ENCODE assay signal across 20 mouse cellular contexts in the genomic region with DNA sequence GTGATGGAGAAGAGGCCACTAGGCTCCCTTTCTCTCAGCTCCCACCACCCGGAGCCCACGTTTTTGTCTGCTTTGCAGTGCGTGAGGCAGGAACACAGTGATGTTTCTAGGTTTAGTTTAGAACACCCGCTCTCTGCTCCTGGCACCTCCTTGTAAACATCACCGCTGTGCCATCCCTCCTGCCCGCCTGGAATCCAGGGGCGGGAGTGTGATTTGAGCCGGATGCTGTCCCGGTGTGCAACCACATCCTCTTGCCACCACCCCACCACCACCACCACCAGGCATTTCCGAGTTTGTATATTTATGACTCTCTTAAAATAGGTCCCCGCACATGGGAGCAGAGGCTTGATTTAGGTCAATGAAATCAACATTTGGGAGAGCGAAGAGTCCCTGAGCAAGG. TPM values are rescaled to one million over a fixed set of nuclear protein-coding genes. Genes with fewer than 3 reads are reported as not detected.
DNase-seq lines count a peak whose midpoint lies in the region; ATAC-seq and TF ChIP-seq lines count a peak whose summit lies in the region.
"Had no signal": no experiment of that assay in that cellular context is flagged by ENCODE, and none has a peak within 500 bp of the region (broad histone marks: within the 10 kb centered on the region; RNA-seq: fewer than 3 reads in every experiment).

No protein-coding gene starts in this region.

- no peak for DNase-seq in frontal cortex, postnatal 14 days (ENCODE audit: low spot score in 2 of 2)
- no peak for DNase-seq in kidney, postnatal 0 days (ENCODE audit: low spot score)
- no peak for DNase-seq in kidney, postnatal 25 days
- DNase-seq in thymus, postnatal 14 days, result peak; percentile 16
- no peak for DNase-seq in thymus, postnatal 10 days (ENCODE audit: low spot score in 2 of 2)
- no peak for DNase-seq in retina, embryonic 14.5 days (ENCODE audit: low spot score)
- no peak for DNase-seq in layer of hippocampus, adult 8-10 months (ENCODE audit: low spot score in 2 of 2)
- DNase-seq: cerebellum, postnatal 14 days; heart, postnatal 36 days; layer of hippocampus, adult 9-11 months; lung, adult 2 months had no signal

- no peaks in the 10 kb centered on the region for H3K9me3 ChIP-seq in kidney, postnatal 0 days (replicated peaks; ENCODE audit: low read length)
- H3K9me3 ChIP-seq: limb, embryonic 15.5 days; midbrain, embryonic 15.5 days had no signal

- 66% methylated on average over 12 of the region's 12 CpGs for WGBS in kidney, postnatal 0 days

- no peaks in the 10 kb centered on the region for H3K27me3 ChIP-seq in kidney, postnatal 0 days (ENCODE audit: insufficient read depth, low read length)
- H3K27me3 ChIP-seq: limb, embryonic 15.5 days; midbrain, embryonic 15.5 days had no signal

- 0 out of 2 replicates have a peak, but pooled peaks cover 5% of the 10 kb centered on the region for H3K4me1 ChIP-seq in kidney, postnatal 0 days (replicated peaks; ENCODE audit: insufficient read depth, low read length)
- H3K4me1 ChIP-seq: limb, embryonic 15.5 days; midbrain, embryonic 15.5 days had no signal

- no peak overlapping the region for H3K9ac ChIP-seq in kidney, postnatal 0 days (ENCODE audit: low read depth, low read length)
- H3K9ac ChIP-seq: limb, embryonic 15.5 days; midbrain, embryonic 15.5 days had no signal

- no peak overlapping the region for H3K4me2 ChIP-seq in kidney, postnatal 0 days (ENCODE audit: low read length)
- H3K4me2 ChIP-seq: heart, embryonic 11.5 days; limb, embryonic 15.5 days; midbrain, embryonic 15.5 days had no signal

- no peak for TF ChIP-seq CTCF in kidney, postnatal 0 days (IDR thresholded peaks at IDR 0.05; ENCODE audit: low read depth)

- no peaks in the 10 kb centered on the region for H3K36me3 ChIP-seq in kidney, postnatal 0 days (ENCODE audit: insufficient read depth, low read length)
- H3K36me3 ChIP-seq: limb, embryonic 15.5 days; midbrain, embryonic 15.5 days had no signal

- peak overlapping the region; percentile 87 for H3K27ac ChIP-seq in kidney, postnatal 0 days
- H3K27ac ChIP-seq: limb, embryonic 15.5 days; midbrain, embryonic 15.5 days had no signal

- peak; percentile 90 for ATAC-seq in frontal cortex, adult (ENCODE audit: low TSS enrichment)
- no peak for ATAC-seq in kidney, postnatal 0 days (replicated peaks; ENCODE audit: low FRiP score, low read depth)
- ATAC-seq: inflammation-experienced regulatory T-cells, adult 6 months; midbrain, embryonic 15.5 days had no signal

- H3K4me3 ChIP-seq in kidney, postnatal 0 days (replicated peaks; ENCODE audit: low read depth, low read length), result no peak overlapping the region
- H3K4me3 ChIP-seq: limb, embryonic 15.5 days; midbrain, embryonic 15.5 days had no signal

RNA-seq across cellular contexts. Expression of a gene that starts 38.5 kb away (rescaled TPM):
- 0.32 and 1.1 TPM in 2 replicates for polyA plus RNA-seq in kidney, postnatal 0 days (2015; fragmentation: Nextera tagmentation; extraction: Ambion mirVana)
- total RNA-seq in layer of hippocampus, adult 8-10 months (2022), result not detected
- total RNA-seq: adrenal gland, postnatal 14 days; gastrocnemius, adult 8-10 months; heart, postnatal 36 days; megakaryocyte progenitor cell, adult 5-6 weeks had no signal
- polyA plus RNA-seq: inflammation-experienced regulatory T-cells, adult 6 months; lung, adult 2 months; midbrain, embryonic 15.5 days; neural tube, embryonic 11.5 days had no signal

RNA-seq across cellular contexts. Expression of a gene that starts 38.7 kb away (rescaled TPM):
- 2.1 and 2.5 TPM in 2 replicates for polyA plus RNA-seq in kidney, postnatal 0 days (2015; fragmentation: Nextera tagmentation; extraction: Ambion mirVana)
- total RNA-seq in layer of hippocampus, adult 8-10 months (2022), result 1 to 10 TPM in 1 of 4 experiments, under 1 TPM in 3; 0.35 to 1.2 (median 0.87) TPM
